Mouse (Mus musculus) cerebellum, postnatal 14 days (tissue): ENCODE measurements at regions not wholly inside any gene's neighbourhood (a gene's known extent, or its start where the extent isn't known, plus 50 kb on each side); places are given as distances from the start of the nearest gene placed in this dataset.

Experiments used
- DNase-seq, 2 experiments: peaks; one replicate each; pipeline ENCODE4 v3.0.0; 2021; ENCODE audit warnings: mixed read lengths in 2 of 2

GRCm38 (mm10) chr9:42196552-42196951, 67.5 kb downstream of the Sc5d start:
- DNase-seq = peak in 1 of 2 experiments; percentile 56

GRCm38 (mm10) chr9:42196110-42196509, 67.9 kb downstream of the Sc5d start:
- no peak for DNase-seq

DNA sequence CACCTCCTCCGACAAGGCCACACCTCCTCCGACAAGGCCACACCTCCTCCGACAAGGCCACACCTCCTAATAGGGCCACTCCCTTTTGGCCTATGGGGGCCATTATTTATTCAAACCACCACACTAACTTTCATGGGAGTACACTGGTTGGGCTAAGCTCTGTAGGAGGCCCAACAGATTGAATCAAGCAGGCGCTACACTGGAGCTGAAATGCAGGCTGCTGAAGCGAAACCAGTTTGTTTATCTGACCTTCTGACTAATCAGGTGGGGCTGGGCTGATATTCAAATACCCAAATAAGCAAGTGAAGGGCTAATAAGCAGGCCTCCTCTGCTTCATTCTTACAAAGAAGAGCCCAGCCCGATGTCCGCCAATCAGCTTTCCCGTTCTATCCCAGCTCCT, 68.4 kb downstream of the Sc5d start:
- DNase-seq = no peak

- no peak for DNase-seq
Measured at GRCm38 (mm10) chr9:42194939-42195338, 69.1 kb downstream of the Sc5d start.

DNA sequence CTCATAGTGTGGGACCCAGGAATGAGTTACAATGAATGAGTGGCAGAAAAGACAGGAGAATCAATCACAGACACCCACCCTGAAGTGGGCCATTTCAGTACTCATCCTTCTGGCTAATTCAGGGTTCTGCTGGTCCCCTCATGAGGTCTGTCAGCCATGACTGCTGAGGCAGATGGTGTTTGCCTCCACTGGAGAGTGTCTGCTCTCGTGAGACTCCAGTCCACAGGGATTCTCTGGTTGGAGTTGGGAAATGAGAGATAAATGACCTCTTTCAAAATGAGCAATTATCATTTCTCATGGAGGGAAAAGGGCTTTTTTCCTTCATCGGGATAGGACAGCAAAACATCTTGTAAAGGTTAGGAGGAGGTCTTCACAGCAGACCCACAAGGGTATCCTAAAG, 69.9 kb downstream of the Sc5d start:
- no peak for DNase-seq

DNA sequence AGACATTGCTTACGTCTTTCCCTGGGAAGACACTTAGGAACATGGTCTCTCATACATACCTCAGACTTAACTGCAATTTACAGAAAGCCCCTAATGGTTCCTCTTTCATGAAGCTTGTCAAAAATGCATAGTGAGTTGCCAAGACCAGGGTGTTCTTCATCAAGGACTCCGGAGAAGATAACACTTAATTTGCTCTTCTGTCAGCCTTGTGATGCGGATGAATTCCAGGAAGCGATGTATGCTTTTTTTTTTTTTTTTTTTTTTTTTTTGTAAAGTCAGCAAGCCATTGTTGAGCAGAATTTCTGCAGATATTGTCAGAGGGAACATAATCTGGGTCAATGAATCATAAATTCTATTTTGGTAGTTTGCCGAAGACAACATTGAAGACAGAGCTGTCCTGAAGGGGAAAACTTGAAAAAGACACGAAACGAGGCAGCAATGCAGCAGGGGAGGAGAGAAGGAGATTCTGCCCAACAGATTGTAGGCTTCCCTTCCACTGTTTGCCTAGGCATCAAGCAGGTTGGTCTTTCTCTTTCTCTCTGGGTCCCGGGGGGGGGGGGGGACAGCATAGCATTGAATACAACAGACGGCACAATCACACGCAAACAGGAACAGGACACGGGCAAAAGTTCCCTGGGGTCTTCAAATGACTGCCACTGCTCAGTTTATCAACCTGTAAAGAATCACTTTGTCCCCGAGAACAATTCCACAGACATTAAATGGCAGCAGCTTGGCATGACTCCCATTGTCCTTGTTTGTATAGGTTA, 69.1 kb upstream of the Sorl1 start:
- no peak for DNase-seq

DNA sequence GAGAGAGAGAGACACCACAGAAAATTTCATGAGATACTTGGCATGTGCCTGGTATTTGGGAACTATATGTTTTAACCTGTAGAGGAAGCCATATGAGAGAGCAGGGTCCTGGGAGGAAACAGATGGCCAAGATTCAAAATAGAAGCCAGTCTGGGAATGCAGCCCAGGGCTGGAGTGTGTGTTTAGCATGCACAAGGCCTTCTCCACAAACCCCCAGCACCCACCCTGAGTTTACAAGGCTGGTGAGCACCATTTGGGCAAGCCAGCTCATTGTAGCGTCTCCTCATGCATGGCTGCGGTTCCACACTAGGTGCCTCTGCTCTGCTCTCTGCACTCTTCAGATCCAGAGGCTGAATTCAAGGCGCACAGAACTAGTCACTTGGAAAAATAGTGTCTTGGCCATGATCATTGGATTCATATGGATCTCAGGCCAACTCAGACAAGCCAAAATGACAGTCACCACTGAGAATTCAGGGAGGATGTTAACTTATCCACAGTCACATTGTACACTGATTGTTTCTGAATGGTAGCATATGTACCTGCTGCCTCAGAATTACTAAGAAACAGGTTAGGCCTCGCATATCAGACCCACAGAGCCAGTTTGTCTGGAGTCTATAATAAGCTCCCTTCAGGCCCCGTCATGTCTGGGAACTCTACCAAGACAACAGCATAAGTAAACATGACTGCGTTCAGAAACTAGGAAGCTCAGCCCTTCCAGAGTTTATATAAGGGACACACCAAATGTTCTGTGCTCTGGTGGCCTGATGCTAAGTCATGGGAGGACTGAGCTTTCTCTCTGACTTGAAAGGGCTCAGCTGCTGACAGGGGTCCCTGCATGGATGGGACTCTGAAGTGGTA, 63.5 kb upstream of the Sorl1 start:
- DNase-seq = peak; percentile 90 to 93

DNA sequence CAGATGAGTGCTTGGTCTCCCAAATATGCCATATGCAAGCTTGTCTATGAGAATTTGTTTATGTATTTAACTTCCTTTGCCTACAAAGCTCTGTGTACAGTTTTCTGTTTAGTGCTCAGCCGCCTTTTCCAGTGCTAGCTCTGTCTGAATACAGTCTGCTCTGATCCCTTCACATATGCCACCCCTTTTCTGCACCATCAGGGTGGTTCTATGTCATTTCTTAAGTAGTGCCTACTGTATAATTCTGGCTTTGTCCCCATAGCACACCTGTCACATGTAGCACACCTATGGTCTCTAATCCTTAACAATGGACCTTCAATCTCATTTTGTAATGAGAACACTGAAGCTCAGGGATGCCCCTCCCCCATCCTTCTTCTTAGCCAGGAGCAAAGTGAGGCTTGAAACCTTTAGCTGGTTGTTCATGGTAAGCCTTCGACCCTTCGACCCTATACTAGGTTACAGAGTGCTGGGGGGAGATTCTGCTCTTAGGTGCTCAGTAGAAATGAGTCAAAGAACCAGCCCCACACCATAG, 60.1 kb upstream of the Sorl1 start:
- DNase-seq = peak; percentile 54 to 56

- DNase-seq = peak; percentile 88 to 94
Measured at GRCm38 (mm10) chr9:42183448-42183847, 59.4 kb upstream of the Sorl1 start.

DNA sequence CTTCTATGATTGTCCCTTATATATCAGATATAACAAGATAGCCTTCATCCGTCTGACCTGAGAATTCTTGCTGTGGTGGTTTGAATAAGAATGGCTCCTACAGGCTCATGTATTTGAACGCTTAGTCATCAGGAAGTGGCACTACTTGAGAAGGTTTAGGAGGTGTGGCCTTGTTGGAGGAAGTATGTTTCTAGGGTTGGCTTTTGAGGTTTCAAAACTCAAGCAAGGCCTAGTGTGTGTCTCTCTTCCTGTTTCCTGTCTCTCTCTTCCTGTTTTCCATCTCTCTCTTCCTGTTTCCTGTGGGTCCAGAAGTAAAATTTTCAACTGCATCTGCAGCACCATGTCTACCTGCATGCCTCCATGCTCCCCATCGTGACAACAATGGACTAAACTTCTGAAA, 58.3 kb upstream of the Sorl1 start:
- DNase-seq = no peak

- DNase-seq = no peak
Measured at GRCm38 (mm10) chr9:42180152-42180551, 56.1 kb upstream of the Sorl1 start.

DNA sequence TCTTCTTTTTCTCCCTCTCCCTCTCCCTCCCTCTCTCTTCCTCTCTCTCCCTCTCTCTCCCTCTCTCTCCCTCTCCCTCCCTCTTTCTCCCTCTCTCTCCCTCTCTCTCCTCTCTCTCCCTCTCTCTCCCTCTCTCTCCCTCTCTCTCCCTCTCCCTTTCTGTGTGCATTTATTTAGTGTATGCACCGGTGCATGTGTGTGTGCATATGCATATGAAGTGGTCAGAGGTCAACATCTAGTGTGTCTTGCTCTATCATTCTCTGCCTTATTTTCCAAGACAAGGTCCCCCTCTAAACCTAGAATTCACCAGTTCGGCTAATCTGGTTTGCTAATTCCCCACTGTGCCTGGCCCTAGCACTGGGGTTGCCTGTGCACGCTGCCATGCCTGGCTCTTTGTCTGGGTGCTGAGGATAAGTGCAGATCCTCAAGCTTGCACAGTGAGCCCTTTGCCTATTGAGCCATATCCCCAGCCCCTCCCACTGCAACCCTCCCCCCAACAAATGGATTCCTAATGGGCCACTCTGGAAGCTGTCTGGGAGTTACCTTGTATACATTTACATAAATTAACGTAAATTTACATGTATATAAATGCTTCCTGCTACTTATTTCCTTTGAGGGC, 54.8 kb upstream of the Sorl1 start:
- DNase-seq = no peak

DNA sequence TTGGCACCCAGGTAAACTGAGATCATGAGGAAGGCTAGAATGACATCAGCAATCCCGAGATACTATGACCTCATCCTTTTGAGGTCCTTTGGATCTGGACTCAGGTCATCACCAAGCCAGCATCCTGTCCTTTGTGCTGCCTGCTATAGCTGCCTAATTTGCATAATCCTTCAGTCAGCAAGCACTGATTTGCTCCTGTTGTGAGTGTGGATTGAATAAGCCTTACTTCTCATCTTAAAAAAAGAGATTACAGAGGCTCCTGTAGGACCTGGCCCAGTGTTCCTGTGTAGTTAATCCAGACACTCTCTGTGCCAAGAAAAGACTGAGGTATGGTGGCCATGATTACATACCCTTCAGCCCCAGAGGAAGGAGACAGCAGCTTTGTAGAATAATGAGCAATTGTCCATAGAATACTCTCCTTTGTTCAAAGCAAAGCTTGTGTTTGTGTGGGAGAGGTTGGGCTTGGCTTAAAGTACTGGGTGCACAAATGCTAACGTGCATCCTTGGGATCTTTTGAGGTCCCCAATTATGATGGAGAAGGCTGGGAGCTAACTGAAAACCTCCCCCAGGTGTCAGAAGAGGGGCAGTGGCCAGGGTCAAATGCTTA, 50.4 kb upstream of the Sorl1 start:
- DNase-seq = no peak
